Mouse (Mus musculus) ES-E14 (cell line): ENCODE measurements around the gene Ccdc154.

Experiments
- HCFC1 ChIP-seq: IDR thresholded peaks from 2 replicates; pipeline ENCODE4 v1.6.1; 2012; ENCODE audit warnings: low read length, inconsistent platforms, borderline replicate concordance; ENCODE audit not compliant: insufficient read depth
- MAFK ChIP-seq: IDR thresholded peaks from 2 replicates; pipeline ENCODE4 v1.6.1; 2014; ENCODE audit warnings: mild to moderate bottlenecking, low read depth, low read length, inconsistent platforms; ENCODE audit not compliant: insufficient read depth
- ZNF384 ChIP-seq: IDR thresholded peaks from 2 replicates; pipeline ENCODE4 v1.6.1; 2012; ENCODE audit warnings: low read depth, low read length, inconsistent platforms

- no peak for TF ChIP-seq MAFK
- no peak for TF ChIP-seq ZNF384
- no peak for TF ChIP-seq HCFC1
Observed at GRCm38 (mm10) chr17:25220746-25221145, 58.5 kb downstream of the Ccdc154 start.
